Mouse (Mus musculus): Measurements from ENCODE around the gene Yeats2.
"Not testable (repeated sequence)": the region's sequence is repeated elsewhere in the genome, so short reads cannot be mapped to it uniquely, and the experiment has no call there.

The Yeats2 gene

GRCm38 (mm10) chr16:20140772-20141531, at the start of gene Yeats2:
Gene Yeats2, plus strand, starts transcription at chr16:20141063.
- peak; percentile 79 for DNase-seq

- DNase-seq = no peak
These were observed 44.9 kb upstream of the Yeats2 start for GRCm38 (mm10) chr16:20095966-20096365.

DNA sequence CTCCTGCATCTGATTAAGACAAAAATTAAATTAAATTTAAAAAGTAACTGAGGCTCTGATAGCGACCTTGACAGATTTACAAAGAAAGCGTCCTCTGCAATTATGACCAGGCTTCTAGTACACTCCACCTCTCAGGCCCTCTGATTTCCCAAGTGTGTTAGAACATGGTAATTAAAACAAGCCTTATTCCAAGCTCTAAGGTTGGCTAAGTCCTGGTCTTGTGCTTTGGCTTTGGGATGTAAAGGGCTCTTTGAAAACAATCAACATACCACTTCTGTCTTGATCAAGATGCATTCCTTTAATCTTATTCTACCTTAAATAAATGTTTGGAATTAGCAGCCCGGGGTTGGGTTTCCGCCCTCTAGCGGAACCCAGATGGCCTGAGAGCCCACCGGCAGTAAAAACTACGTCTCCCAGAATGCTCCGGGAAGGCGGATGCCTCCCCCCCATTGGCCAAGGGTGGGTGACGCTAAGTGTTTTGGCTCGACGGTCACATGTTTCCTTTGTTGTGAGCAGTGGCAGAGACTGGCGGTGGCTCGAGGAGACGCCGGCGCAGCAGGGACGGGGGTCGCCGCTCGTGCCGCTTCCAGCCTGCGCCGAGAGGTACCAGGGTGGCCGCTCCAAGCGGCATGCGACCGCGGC, 43.7 kb upstream of the Yeats2 start, which contains the start of gene Klhl24:
TSS of gene Klhl24 (plus strand) at position 474 of the 642 bp plus-strand sequence.
- peak; percentile 92 for DNase-seq

DNA sequence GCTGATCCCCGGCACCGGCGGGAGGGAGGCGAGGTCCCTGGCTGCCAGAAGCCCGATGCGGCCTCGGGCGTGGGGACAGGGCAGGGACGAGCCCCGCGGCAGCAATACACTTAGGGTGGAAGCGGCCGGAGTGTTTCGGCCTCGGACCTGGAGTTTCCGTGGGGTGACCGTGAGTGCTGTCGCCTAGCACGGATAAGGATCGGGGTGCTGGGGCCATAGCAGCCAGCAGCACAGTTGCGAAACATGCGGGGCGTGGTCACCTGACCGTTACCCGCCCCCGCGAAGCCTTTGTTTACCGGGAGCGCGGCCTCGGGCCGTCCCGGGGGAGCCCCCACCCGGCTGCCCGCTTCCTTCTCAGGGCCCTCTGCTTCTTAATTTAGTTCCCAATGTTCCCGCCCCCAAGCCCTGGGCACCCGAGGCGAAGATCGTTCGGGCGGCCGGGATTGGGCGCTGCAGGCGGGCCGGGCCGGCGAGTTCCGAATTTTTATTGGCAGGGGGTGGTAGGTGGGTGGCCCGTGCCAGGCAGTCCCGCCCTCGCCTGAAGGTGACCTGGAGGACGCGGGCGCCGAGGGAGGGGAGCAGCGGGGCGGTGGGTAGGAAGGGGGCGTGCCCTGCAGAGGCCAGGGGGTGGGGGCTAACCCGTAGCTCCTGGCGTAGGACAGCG, 43.0 kb upstream of the Yeats2 start:
- peak; percentile 94 for DNase-seq

DNA sequence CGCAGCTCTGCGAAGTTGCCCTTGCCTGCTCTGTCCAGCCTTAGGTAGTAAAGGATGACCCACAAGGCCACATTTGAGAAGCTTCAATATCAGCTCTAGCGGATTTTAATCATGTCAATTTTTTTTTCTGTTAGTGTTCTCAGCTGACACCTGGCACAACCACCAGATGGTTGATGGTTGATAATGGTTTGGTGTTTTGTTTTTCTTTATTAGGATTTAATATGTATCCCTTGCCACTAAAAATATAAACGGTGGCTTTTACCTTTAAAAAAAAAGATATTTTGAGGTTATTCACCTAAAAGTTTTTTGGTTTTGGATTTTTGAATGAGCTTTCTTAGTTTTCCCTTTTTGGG, 42.5 kb upstream of the Yeats2 start:
- no peak for DNase-seq

GRCm38 (mm10) chr16:20098866-20099629, 41.8 kb upstream of the Yeats2 start:
- no peak for DNase-seq

DNA sequence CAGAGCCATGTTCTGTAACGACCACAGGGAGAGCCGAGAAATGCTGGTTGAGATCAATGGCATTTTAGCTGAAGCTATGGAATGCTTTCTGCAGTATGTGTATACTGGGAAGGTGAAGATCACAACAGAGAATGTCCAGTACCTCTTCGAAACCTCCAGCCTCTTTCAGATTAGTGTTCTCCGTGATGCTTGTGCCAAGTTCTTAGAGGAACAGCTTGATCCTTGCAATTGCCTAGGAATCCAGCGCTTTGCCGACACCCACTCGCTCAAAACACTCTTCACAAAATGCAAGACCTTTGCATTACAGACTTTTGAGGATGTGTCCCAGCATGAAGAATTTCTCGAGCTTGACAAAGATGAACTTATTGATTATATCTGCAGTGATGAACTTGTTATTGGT, 33.9 kb upstream of the Yeats2 start:
- no peak for DNase-seq

- DNase-seq = no peak
These were observed 31.9 kb upstream of the Yeats2 start for GRCm38 (mm10) chr16:20108961-20109360.

DNA sequence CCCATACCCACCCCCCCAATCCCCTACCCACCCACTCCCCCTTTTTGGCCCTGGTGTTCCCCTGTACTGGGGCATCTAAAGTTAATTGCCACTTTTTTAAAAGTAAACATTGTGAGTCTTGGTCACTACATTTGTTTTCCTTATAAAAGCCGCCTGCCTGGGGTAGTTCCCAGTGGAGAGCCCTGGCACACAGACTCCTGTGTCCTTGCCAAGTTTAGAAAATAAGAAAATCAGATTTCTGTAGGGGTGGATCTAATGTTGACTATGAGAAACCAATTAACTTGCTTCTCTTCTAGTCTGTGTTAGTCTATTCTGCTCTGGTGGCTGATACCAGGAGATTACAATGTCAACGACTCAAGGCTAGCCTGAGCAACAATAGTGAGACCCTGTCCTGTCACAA, 28.2 kb upstream of the Yeats2 start:
- DNase-seq = no peak

DNA sequence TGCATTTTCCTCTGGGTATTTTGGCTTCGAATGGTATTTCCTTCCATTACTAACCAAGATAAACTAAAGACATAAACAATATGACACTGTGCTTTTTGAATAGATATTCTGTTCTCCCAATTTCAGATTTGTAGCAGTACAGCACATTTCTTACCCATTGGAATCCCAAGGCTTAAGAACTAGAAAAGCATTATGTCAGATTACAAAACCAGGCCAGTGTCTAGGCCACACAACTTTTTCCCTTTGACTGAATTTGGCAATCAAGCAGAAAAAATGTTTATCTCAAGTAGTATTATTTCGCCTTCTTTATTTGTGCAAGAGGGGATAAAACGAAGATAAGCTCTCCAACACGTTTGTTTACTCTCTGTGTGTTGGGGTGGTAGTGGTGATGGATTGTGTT, 24.8 kb upstream of the Yeats2 start:
- DNase-seq = no peak

- DNase-seq = not testable (repeated sequence)
These were observed 14.5 kb upstream of the Yeats2 start for GRCm38 (mm10) chr16:20126319-20126883.

DNA sequence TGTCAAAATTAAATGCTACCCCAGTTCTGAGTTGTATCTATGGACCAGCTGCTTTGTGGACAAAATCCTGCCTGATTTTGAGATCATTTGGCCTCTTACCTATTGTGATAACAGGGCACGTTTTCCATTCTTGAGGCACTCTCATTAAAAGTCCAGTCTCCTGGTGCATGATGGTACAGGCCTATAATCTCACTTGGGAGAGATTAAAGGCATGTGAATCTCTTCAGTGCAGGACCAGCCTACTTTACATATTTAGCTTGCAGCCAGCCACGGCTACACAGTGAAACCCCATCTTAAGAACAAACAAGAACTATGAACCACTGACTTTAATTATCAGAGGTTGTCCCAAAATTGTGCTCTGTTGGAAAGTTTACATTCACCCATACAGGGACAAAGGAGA, 10.5 kb upstream of the Yeats2 start:
- DNase-seq = no peak

DNA sequence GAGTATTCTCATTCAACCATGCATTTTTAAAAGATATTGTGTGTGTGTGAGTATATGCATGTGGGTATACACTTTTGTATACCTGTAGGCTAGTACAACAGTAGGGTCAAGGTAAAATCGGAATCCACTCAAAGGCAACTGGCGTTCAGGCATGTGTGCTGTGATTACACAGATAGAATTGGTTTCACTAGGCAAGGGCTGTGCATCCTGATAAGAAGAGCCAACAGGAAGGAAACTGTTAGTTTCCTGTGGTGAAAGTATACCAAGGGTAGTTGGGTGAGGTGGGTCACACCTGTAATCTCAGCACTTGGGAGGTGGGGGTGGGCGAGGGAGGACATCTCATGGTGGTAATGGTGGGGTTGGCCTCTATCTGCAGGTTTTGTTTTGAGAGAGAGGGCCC, 3.7 kb downstream of the Yeats2 start:
- no peak for DNase-seq

- DNase-seq = no peak
These were observed 11.1 kb downstream of the Yeats2 start for GRCm38 (mm10) chr16:20151991-20152390.

DNA sequence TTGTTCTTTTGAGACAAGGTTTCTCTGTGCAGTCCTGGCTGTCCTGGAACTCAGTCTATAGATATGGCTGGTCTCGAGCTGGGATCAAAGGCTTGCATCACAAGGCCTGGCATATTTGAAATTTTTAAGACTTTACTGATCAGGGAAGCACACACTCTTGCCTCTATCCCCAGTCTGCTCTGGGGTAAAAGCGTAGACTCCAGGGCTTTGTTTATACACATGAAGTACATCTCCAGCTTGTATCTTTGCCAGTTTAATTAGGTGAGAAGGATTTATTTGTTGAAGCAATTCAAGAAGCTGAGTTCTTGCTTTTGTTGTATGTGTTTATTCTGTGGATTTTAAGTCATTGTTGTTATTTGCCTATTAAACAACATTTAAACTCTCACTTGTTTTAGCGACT, 12.9 kb downstream of the Yeats2 start:
- DNase-seq = no peak

DNA sequence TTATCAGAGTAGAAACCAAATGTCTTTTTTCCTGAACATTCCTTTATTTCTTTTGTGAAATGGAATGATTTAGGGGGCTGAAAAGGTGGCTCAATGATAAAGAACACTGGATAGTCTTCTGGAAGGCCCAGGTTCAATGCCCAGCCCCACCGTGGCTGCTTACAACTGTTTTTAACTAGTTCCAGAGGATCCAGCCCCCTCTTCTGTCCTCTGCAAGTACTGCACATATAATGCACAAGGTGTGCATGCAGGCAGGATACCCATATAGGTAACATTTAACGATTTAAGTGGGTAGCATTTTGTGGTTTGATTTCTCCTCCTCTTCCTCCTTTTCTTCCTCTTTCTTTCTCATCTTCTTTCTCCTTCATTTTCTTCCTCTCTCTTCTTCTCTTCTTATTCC, 19.3 kb downstream of the Yeats2 start:
- no peak for DNase-seq

- DNase-seq = no peak
These were observed 28.2 kb downstream of the Yeats2 start for GRCm38 (mm10) chr16:20169071-20169470.

- DNase-seq = peak; percentile 24
These were observed 28.7 kb downstream of the Yeats2 start for GRCm38 (mm10) chr16:20169471-20170106.

GRCm38 (mm10) chr16:20179406-20180175, 38.7 kb downstream of the Yeats2 start:
- DNase-seq = no peak

GRCm38 (mm10) chr16:20185368-20185767, 44.5 kb downstream of the Yeats2 start:
- DNase-seq = peak; percentile 29

DNA sequence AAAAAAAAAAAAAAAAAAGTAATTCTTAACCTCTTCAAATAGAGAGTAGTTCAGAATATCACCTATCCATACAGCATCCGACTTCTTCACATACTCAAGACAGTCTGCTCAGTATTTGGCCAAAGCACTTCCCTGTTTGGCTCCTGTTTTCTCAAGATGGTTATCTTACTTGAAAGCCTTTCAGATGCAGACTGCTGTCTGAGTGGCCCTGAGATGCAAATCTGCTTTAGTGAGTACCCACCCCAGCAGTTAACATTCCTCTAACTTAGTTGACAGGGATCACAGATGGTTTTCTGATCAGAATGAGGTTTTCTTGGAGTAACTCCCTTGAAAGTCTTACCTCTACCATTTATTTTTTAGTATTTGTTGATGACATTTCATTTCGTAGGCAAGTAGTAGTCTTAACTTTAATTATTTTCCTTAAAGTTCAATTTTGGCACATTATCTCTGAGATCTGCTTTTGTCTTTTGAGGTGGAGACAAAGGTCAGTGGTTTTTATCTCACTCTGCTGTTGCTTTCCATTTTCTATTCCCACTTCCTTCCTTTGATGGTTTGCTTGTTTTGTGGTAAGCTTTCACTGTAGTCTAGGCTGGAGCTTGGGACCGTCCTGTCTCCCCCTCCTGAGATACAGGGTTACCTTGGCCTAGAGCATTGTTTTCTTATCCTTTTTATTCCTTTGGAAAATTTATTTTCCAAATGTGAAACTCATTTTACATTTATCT, 50.5 kb downstream of the Yeats2 start:
- no peak for DNase-seq

Data from lung, postnatal 14 days (tissue).